Mouse (Mus musculus) heart, postnatal 10 days (tissue): Measurements from ENCODE around the gene Shld2. TPM values are rescaled to one million over a fixed set of nuclear protein-coding genes. Genes with fewer than 3 reads are reported as not detected.
"Not testable (repeated sequence)": the region's sequence is repeated elsewhere in the genome, so short reads cannot be mapped to it uniquely, and the experiment has no call there.

Experiments used
- DNase-seq, 2 experiments: peaks; one replicate each; pipeline ENCODE4 v3.0.0; 2021
- intact Hi-C: fragments of 180-260 bp; cut with DNase I; formaldehyde crosslinking; loops from one replicate; pipeline ENCODE4 v1.15.1; 2025
- total RNA-seq, 2 experiments: library from RNA; stranded (reverse); gene quantifications; 2 replicates each; pipeline ENCODE4 v1.2.3; 2021

Shld2 gene
- total RNA-seq, 2 experiments from 2014 or later: 7.4 to 7.7 TPM

GRCm38 (mm10) chr14:34326606-34327005 lies 16.3 kb upstream of the Shld2 start:
- intact Hi-C loops: no loop called here
- no peak for DNase-seq

- no peak for DNase-seq
- intact Hi-C loops: no loop called here
These were observed 13.3 kb upstream of the Shld2 start for GRCm38 (mm10) chr14:34323576-34324085.

GRCm38 (mm10) chr14:34318113-34318512 lies 7.8 kb upstream of the Shld2 start:
- DNase-seq: no peak
- intact Hi-C loops: no loop called here

- DNase-seq: no peak
- intact Hi-C loops: no loop called here
These were observed 7.1 kb upstream of the Shld2 start for GRCm38 (mm10) chr14:34317431-34317830.

- no peak for DNase-seq
- intact Hi-C loops: no loop called here
These were observed 6.1 kb upstream of the Shld2 start for GRCm38 (mm10) chr14:34316346-34316745.

- no peak for DNase-seq
- intact Hi-C loops: loop anchor here (5.0 kb wide), 2 partner anchors 42 to 188 kb away; partner anchors contain the start of gene Bmpr1a
These were observed 4.5 kb upstream of the Shld2 start for GRCm38 (mm10) chr14:34314796-34315195.

GRCm38 (mm10) chr14:34314383-34314782 lies 4.1 kb upstream of the Shld2 start:
- intact Hi-C loops: loop anchor here (5.0 kb wide), 2 partner anchors 42 to 188 kb away; partner anchors contain the start of gene Bmpr1a
- DNase-seq: not testable (repeated sequence)

- intact Hi-C loops: loop anchor here (5.0 kb wide), 2 partner anchors 41 to 189 kb away; partner anchors contain the start of gene Bmpr1a
- no peak for DNase-seq
These were observed 3.3 kb upstream of the Shld2 start for GRCm38 (mm10) chr14:34313612-34314011.

GRCm38 (mm10) chr14:34312339-34313048 lies 2.2 kb upstream of the Shld2 start:
- DNase-seq: no peak
- intact Hi-C loops: loop anchor here (5.0 kb wide), 2 partner anchors 40 to 190 kb away; partner anchors contain the start of gene Bmpr1a

- intact Hi-C loops: loop anchor here (2.0 to 5.0 kb wide), 3 partner anchors 39 to 191 kb away; partner anchors contain the start of gene Bmpr1a
- DNase-seq: peak; percentile 29 to 35
These were observed 1.4 kb upstream of the Shld2 start for GRCm38 (mm10) chr14:34311691-34312090.

GRCm38 (mm10) chr14:34311021-34311631 lies 833 bp upstream of the Shld2 start:
- intact Hi-C loops: loop anchor here (2.0 to 5.0 kb wide), 3 partner anchors 39 to 191 kb away; partner anchors contain the start of gene Bmpr1a
- DNase-seq: peak; percentile 68 to 70

- DNase-seq: no peak
- intact Hi-C loops: loop anchor here (2.0 to 5.0 kb wide), 3 partner anchors 38 to 192 kb away; partner anchors contain the start of gene Bmpr1a
These were observed 423 bp downstream of the Shld2 start for GRCm38 (mm10) chr14:34309907-34310233.

GRCm38 (mm10) chr14:34309266-34309665 lies 1.0 kb downstream of the Shld2 start:
- intact Hi-C loops: no loop called here
- no peak for DNase-seq

GRCm38 (mm10) chr14:34303265-34303680 lies 7.0 kb downstream of the Shld2 start:
- DNase-seq: peak in 1 of 2 experiments; percentile 24
- intact Hi-C loops: no loop called here

- no peak for DNase-seq
- intact Hi-C loops: no loop called here
These were observed 7.5 kb downstream of the Shld2 start for GRCm38 (mm10) chr14:34302681-34303242.

- intact Hi-C loops: no loop called here
- peak in 1 of 2 experiments; percentile 25 for DNase-seq
These were observed 11.2 kb downstream of the Shld2 start for GRCm38 (mm10) chr14:34298871-34299700.

GRCm38 (mm10) chr14:34297634-34298033 lies 12.7 kb downstream of the Shld2 start:
- no peak for DNase-seq

GRCm38 (mm10) chr14:34297038-34297437 lies 13.3 kb downstream of the Shld2 start:
- DNase-seq: no peak
- intact Hi-C loops: no loop called here

More at GRCm38 (mm10) chr14:34297634-34298033, 12.7 kb downstream of the Shld2 start:
- intact Hi-C loops: no loop called here

- intact Hi-C loops: no loop called here
- no peak for DNase-seq
These were observed 13.9 kb downstream of the Shld2 start for GRCm38 (mm10) chr14:34296350-34296749.

GRCm38 (mm10) chr14:34293641-34294040 lies 16.7 kb downstream of the Shld2 start:
- intact Hi-C loops: no loop called here
- DNase-seq: no peak
